ENCODE assay signal across 10 mouse cellular contexts in genomic region chr1:109982809-109983536, GRCm38 (mm10). TPM values are rescaled to one million over a fixed set of nuclear protein-coding genes. Genes with fewer than 3 reads are reported as not detected.
DNase-seq lines count a peak whose midpoint lies in the region; ATAC-seq lines count a peak whose summit lies in the region.
"Had no signal": no experiment of that assay in that cellular context is flagged by ENCODE, and none has a peak within 500 bp of the region (broad histone marks: within the 10 kb centered on the region; RNA-seq: fewer than 3 reads in every experiment).

No protein-coding gene starts in this region.

- peak overlapping the region; percentile 69 for H3K27ac ChIP-seq in hindbrain, embryonic 14.5 days
- no peak overlapping the region for H3K27ac ChIP-seq in limb, embryonic 15.5 days

- peak; percentile 1 to 7 for DNase-seq in kidney, postnatal 4 days
- DNase-seq in kidney, postnatal 10 days = no peak
- peak; percentile 22 for DNase-seq in embryo, embryonic 10.5 days (ENCODE audit: low spot score)
- peak; percentile 50 for DNase-seq in hindbrain, embryonic 14.5 days (ENCODE audit: low spot score)
- peak; percentile 29 for DNase-seq in right cerebral cortex, postnatal 36 days (ENCODE audit: low spot score in 2 of 2)
- DNase-seq in urinary bladder, postnatal 36 days (ENCODE audit: low spot score in 2 of 2) = no peak
- no peak for DNase-seq in thymus, postnatal 25 days

- no peaks in the 10 kb centered on the region for H3K9me3 ChIP-seq in hindbrain, embryonic 14.5 days (ENCODE audit: control insufficient read depth, low read length)
- no peaks in the 10 kb centered on the region for H3K9me3 ChIP-seq in limb, embryonic 15.5 days

- H3K27me3 ChIP-seq in hindbrain, embryonic 14.5 days (ENCODE audit: control insufficient read depth, insufficient read depth, low read length) = no peaks in the 10 kb centered on the region
- H3K27me3 ChIP-seq in limb, embryonic 15.5 days = peaks cover 13% of the 10 kb centered on the region
- H3K27me3 ChIP-seq: Patski had no signal

- peak overlapping the region; percentile 65 for H3K9ac ChIP-seq in hindbrain, embryonic 14.5 days
- H3K9ac ChIP-seq in limb, embryonic 15.5 days = 0 out of 2 replicates have a peak overlapping the region, but pooled peaks have one; percentile 14

- H3K4me1 ChIP-seq in hindbrain, embryonic 14.5 days (replicated peaks; ENCODE audit: control insufficient read depth, insufficient read depth, low read length) = 0 out of 2 replicates have a peak, but pooled peaks cover 6% of the 10 kb centered on the region
- peaks cover 8% of the 10 kb centered on the region for H3K4me1 ChIP-seq in limb, embryonic 15.5 days

- H3K4me3 ChIP-seq in hindbrain, embryonic 14.5 days (replicated peaks; ENCODE audit: low read length) = peak overlapping the region; percentile 62
- peak overlapping the region; percentile 51 for H3K4me3 ChIP-seq in limb, embryonic 15.5 days

- peak; percentile 89 for ATAC-seq in hindbrain, embryonic 14.5 days (ENCODE audit: low FRiP score)
- no peak for ATAC-seq in limb, embryonic 15.5 days (ENCODE audit: insufficient number of reproducible peaks, low FRiP score, low TSS enrichment, low read depth)
- ATAC-seq: Patski had no signal

- WGBS in hindbrain, embryonic 14.5 days = under 1% methylated on average over 38 of the region's 38 CpGs
- under 1% methylated on average over 38 of the region's 38 CpGs for WGBS in limb, embryonic 15.5 days

- peak overlapping the region; percentile 73 for H3K4me2 ChIP-seq in hindbrain, embryonic 14.5 days (replicated peaks)
- H3K4me2 ChIP-seq in limb, embryonic 15.5 days = peak overlapping the region; percentile 82

- H3K36me3 ChIP-seq in hindbrain, embryonic 14.5 days (replicated peaks; ENCODE audit: control insufficient read depth, insufficient read depth) = no peaks in the 10 kb centered on the region
- H3K36me3 ChIP-seq in limb, embryonic 15.5 days = no peaks in the 10 kb centered on the region

RNA-seq across cellular contexts. Expression of gene Cdh7, which starts 0.7 kb away (rescaled TPM):
- 24.9 and 26.3 TPM in 2 replicates for polyA plus RNA-seq in hindbrain, embryonic 14.5 days (2014; fragmentation: Nextera tagmentation; extraction: Ambion mirVana)
- polyA plus RNA-seq in limb, embryonic 15.5 days (2015; fragmentation: Nextera tagmentation; extraction: Ambion mirVana) = 0.47 and 0.82 TPM in 2 replicates
- polyA plus RNA-seq: liver, adult 2 months; Patski had no signal

Comparison
In these comparisons a context has a peak if more than half of its experiments do, and no peak if none do; other contexts are left out.
1. DNase-seq: peak in kidney, postnatal 4 days (2 of 2), embryo, embryonic 10.5 days (single experiment), hindbrain, embryonic 14.5 days (single experiment) and right cerebral cortex, postnatal 36 days (2 of 2); none in kidney, postnatal 10 days (single experiment), urinary bladder, postnatal 36 days (0 of 2) and thymus, postnatal 25 days (single experiment).
2. RNA of gene Cdh7, which starts 0.7 kb away (polyA plus RNA-seq): 24.9 to 26.3 TPM in hindbrain, embryonic 14.5 days; 0.47 to 0.82 TPM in limb, embryonic 15.5 days; every median in the first group is over 10 times any median in the second.